Mouse (Mus musculus): ENCODE measurements around the gene Rela. TPM values are rescaled to one million over a fixed set of nuclear protein-coding genes. Genes with fewer than 3 reads are reported as not detected.

Rela gene
- 43.0 and 43.3 TPM in 2 replicates for polyA plus RNA-seq (2015; fragmentation: Nextera tagmentation; extraction: Ambion mirVana)

DNA sequence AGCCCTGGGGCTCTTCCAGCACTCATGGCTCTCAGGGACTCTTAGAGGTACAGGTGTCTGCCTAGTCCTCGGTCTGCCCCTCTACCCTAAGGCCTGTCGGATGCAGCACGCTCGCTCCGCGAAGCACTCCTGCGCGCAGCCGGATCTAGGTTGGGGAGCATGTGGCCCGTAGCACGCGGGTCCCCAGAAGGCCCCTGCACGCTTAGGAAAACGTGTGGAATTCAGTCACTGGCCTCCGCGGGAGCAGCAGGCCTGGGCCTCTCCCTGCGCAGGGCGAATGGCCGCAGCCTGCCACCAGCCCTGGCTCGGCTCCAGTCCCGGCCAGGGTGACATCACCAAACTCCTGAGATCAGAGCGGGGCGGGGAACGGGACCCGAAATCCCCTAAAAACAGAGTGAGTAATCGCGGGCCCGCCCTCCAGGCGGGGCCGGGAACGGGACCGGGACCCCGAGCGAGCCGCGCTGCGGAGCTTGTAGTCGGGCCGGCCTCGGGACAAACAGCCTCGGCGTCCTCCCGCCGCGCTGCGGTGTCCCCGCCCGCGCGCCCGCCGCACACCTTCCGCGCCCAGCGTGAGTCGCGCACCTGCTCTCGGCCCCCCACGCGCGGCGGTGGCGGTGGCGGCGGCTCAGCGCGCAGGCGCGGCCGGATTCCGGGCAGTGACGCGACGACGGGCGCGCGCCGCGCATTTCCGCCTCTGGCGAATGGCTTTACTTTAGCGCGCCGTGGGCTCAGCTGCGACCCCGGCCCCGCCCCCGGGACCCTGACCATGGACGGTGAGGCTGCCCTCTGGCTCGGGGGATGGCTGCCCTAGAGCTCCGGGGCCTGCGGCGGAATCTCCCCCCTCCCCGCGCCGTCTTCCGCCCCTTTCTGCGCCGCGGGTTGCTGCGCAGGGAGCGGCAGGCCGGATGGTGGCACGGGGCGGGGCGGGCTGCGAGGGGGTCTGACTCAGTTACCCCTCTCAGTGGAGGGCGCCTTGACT lies at the start of gene Rela:
Rela (plus strand) TSS at position 415 of the 979 bp plus-strand sequence.
- peak within 1 kb of the TSS; percentile 90 for H3K27ac ChIP-seq
- no peaks in the 10 kb centered on the region for H3K9me3 ChIP-seq
- H3K36me3 ChIP-seq = peaks cover 28% of the 10 kb centered on the region
- peak within 1 kb of the TSS; percentile 91 for H3K4me2 ChIP-seq (replicated peaks)
- H3K27me3 ChIP-seq (replicated peaks) = no peaks in the 10 kb centered on the region
- peaks cover 19% of the 10 kb centered on the region for H3K4me1 ChIP-seq (replicated peaks)
- peak within 1 kb of the TSS; percentile 90 for H3K9ac ChIP-seq
- under 1% methylated on average over 96 of the region's 109 CpGs for WGBS
- ATAC-seq = peak; percentile 92
- H3K4me3 ChIP-seq (replicated peaks) = peak within 1 kb of the TSS; percentile 87

DNA sequence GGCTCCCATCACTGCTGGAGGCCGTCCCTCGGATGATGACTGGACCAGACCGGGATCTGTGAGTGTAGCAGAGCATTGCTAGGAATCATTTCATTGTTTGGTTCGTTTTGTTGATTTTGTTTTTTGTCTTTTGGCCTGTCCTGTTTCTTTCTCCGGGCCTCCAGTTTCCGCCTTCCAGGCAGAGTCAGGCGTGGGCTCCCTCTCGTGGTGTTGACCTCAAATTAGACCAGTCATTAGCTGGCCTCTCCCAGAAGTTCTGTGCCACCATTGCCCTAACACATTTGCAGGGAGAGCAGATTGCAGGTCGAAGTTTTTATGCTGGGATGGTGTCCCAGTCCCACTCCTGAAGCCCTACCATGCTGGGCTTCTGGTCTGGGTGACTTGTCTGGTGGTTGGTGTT lies 48.1 kb upstream of the Rela start:
- no peak overlapping the region for H3K9ac ChIP-seq
- H3K27ac ChIP-seq = no peak overlapping the region
- no peak overlapping the region for H3K4me3 ChIP-seq (replicated peaks)
- no peaks in the 10 kb centered on the region for H3K27me3 ChIP-seq (replicated peaks)
- no peak overlapping the region for H3K4me2 ChIP-seq (replicated peaks)
- ATAC-seq = no peak
- no peaks in the 10 kb centered on the region for H3K9me3 ChIP-seq
- WGBS = 73% methylated on average over 9 of the region's 9 CpGs
- no peaks in the 10 kb centered on the region for H3K4me1 ChIP-seq (replicated peaks)
- H3K36me3 ChIP-seq = no peaks in the 10 kb centered on the region

DNA sequence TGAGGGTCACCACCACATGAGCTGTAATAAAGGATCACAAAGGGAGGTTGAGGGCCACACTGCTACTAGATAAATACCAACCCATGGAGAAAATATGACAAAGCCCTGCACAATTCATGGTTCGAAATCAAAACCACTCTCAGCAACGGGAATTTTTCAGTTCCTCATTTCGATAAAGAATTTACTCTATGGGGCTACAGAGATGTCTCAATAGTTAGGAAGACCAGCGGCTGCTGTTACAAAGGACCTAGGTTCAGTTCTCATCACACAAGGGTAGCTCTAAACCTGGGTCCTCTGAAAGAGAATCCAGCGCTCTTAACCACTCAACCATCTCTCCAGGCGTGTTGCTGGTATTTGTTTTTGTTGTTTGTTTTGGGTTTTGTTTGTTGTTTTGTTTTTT lies 45.4 kb upstream of the Rela start:
- H3K9ac ChIP-seq = no peak overlapping the region
- H3K9me3 ChIP-seq = no peaks in the 10 kb centered on the region
- no peak overlapping the region for H3K4me2 ChIP-seq (replicated peaks)
- WGBS = 90% methylated on average over 6 of the region's 6 CpGs
- no peak overlapping the region for H3K27ac ChIP-seq
- ATAC-seq = no peak
- H3K27me3 ChIP-seq (replicated peaks) = no peaks in the 10 kb centered on the region
- H3K4me3 ChIP-seq (replicated peaks) = no peak overlapping the region
- no peaks in the 10 kb centered on the region for H3K36me3 ChIP-seq
- no peaks in the 10 kb centered on the region for H3K4me1 ChIP-seq (replicated peaks)

DNA sequence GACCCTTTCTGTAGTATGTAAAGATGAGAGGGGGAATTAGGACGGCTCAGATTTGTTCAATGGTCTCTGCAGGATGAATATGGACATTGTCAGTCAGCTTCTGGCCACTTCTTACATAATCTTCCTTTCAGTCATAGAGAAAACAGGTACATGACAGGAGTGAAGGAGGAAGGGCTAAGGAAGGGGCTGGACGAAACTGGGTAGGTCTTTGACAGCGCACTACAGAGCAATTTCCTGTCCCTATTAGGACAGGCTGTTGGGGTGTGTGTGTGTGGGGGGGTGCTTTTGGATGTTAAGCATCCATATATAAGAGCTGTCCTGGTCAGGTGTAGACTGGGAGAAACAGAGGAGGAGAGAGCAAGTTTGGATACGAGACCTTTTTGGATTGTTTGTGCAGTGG lies 38.1 kb upstream of the Rela start:
- Histone ChIP-seq H3K4me2 (replicated peaks) (no peak overlapping the region), H3K27me3 (replicated peaks) (no peaks in the 10 kb centered on the region), H3K9me3 (no peaks in the 10 kb centered on the region), H3K4me1 (replicated peaks) (peaks cover 12% of the 10 kb centered on the region), H3K4me3 (replicated peaks) (no peak overlapping the region), H3K9ac (no peak overlapping the region), H3K27ac (no peak overlapping the region), H3K36me3 (peaks cover 9% of the 10 kb centered on the region)
- ATAC-seq = no peak
- 73% methylated on average over 4 of the region's 4 CpGs for WGBS

DNA sequence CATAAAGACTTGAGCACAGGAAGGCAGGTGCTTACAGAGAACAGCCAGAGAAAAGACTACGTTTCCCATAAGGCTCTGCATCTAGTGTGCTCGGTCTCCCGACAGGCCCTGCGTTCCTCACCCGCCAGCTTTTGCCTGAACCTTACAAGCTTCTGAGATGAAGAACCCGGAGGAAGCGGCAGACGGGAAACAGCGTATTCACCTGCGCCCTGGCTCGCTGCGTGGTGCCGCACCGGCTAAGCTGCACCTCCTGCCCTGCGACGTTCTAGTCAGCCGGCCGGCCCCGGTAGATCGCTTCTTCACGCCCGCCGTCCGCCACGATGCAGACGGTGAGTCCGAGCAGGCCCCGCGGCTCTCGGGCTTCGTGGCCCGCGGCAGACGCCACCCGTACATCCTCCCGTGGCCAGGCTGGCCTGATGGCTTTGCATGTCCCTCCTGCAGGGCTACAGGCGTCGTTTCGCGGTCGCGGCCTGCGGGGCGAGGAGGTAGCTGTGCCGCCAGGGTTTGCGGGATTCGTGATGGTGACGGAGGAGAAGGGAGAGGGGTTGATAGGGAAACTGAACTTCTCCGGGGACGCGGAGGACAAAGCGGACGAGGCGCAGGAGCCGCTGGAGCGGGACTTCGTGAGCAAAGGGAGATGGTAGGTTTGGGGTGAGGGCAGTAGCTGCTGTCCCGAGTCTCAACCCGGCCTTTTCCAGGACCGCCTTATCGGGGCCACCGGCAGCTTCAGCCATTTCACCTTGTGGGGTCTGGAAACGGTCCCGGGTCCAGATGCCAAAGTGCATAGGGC lies 35.3 kb upstream of the Rela start, which contains the start of gene Rnaseh2c:
Rnaseh2c (plus strand) TSS at position 122 of the 790 bp plus-strand sequence.
- Histone ChIP-seq H3K4me2 (replicated peaks) (peak within 1 kb of the TSS; percentile 93), H3K27me3 (replicated peaks) (no peaks in the 10 kb centered on the region), H3K4me3 (replicated peaks) (peak within 1 kb of the TSS; percentile 68), H3K9me3 (no peaks in the 10 kb centered on the region), H3K4me1 (replicated peaks) (peaks cover 12% of the 10 kb centered on the region), H3K9ac (peak within 1 kb of the TSS; percentile 92), H3K36me3 (peaks cover 26% of the 10 kb centered on the region), H3K27ac (peak within 1 kb of the TSS; percentile 88)
- under 1% methylated on average over 64 of the region's 64 CpGs for WGBS
- ATAC-seq = peak; percentile 90

DNA sequence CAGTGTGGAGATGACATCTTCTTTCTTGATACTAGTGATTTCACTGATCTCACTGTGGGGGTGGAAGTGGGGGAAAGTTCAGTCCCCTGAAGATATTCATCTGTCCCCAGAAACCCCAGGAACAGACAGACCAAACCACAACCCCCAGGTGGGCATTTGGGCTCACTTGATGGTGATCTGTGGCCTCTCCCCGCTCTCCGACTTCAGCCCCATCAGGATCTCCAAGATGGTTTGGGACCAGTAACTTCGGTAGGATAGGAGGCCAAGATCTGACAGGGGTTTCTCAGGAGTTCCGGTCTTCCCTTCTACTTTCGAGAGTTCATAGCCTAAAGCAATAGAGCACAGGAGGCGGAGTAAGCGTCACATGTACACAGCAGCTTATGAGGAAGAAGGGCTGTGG lies 33.6 kb upstream of the Rela start:
- H3K27me3 ChIP-seq (replicated peaks) = no peaks in the 10 kb centered on the region
- peaks cover 14% of the 10 kb centered on the region for H3K4me1 ChIP-seq (replicated peaks)
- no peak overlapping the region for H3K27ac ChIP-seq
- no peak overlapping the region for H3K9ac ChIP-seq
- no peaks in the 10 kb centered on the region for H3K9me3 ChIP-seq
- no peak overlapping the region for H3K4me3 ChIP-seq (replicated peaks)
- WGBS = 88% methylated on average over 7 of the region's 7 CpGs
- H3K36me3 ChIP-seq = peaks cover 41% of the 10 kb centered on the region
- no peak for ATAC-seq
- no peak overlapping the region for H3K4me2 ChIP-seq (replicated peaks)

DNA sequence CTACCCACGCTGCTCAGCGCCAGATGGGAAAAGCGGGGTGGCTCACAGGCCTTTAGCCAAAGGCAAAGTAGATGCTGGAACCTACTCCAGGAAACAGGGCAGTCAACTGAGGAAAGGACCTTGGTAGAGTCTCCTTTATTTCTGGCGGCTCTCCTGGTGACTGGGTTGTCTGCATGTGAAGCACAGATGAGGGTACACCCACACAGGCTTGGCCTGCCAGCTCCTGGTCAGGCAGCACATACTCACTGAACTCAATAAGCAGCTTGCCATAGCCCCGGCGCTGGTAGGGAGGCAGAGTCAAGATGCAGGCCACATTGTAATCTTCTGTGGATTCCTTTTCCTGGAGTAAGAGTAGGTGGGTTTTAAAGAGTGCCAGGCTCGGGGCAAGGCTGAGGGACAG lies 32.2 kb upstream of the Rela start:
- Histone ChIP-seq H3K27ac (no peak overlapping the region), H3K27me3 (replicated peaks) (no peaks in the 10 kb centered on the region), H3K36me3 (peaks cover 43% of the 10 kb centered on the region), H3K9me3 (no peaks in the 10 kb centered on the region), H3K4me1 (replicated peaks) (peaks cover 20% of the 10 kb centered on the region), H3K4me2 (replicated peaks) (no peak overlapping the region), H3K4me3 (replicated peaks) (no peak overlapping the region), H3K9ac (no peak overlapping the region)
- no peak for ATAC-seq
- 91% methylated on average over 7 of the region's 7 CpGs for WGBS

DNA sequence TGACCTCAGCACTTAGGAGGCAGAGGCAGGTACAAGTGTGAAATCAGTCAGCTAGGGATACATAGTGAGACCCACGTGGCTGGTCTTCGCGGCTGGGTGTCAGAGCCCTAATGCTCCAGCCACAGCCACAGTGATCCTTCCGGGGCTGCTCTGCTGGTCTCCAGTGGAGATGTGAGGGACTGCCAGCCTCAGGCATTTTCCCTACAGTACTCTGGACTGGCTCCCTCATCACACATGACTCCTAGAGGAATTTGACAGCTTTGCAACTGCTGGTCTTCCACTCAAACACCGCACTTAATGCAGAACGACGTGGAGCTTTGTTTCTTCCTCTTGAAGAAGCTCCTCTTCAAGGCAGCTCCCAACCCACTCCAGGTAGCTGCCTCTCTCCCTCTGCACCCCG lies 31.1 kb upstream of the Rela start:
- no peaks in the 10 kb centered on the region for H3K9me3 ChIP-seq
- peaks cover 43% of the 10 kb centered on the region for H3K36me3 ChIP-seq
- 86% methylated on average over 8 of the region's 8 CpGs for WGBS

DNA sequence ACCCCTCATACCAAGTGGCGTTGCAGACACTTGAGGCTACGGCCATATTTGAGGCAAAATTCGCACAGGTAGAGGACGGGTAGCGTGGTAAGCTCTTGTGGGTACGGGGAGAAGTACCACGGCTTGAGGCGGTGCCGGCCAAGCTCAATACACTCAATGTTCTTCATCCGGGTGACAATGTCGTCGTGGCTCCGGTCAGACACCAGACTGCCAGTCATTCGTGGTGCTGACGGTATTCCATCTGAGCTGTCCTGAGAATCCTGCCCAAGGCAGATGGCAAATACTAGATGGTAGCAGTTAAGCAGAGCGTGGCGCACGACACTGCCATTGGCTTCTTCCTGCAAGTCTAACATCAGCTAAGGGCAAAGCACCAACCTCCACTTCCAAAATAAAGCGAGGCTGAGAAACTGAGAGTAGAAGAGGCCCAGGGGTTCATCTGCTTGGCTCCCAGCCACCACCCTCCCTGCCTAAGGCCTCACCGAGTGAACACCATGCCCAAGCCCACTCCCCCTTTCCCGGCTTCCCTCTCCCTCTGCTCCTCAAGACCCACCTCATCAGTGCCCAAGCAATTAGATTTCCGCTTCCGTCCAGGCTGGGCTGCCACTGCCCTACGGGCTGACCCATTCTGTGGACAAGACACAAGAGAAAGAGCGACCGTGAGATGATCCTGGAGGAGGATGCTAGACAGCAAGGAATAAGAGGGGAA lies 29.4 kb upstream of the Rela start:
- peaks cover 15% of the 10 kb centered on the region for H3K4me1 ChIP-seq (replicated peaks)
- H3K36me3 ChIP-seq = peaks cover 43% of the 10 kb centered on the region
- no peak overlapping the region for H3K9ac ChIP-seq
- WGBS = 94% methylated on average over 26 of the region's 26 CpGs
- no peaks in the 10 kb centered on the region for H3K27me3 ChIP-seq (replicated peaks)
- no peak overlapping the region for H3K4me3 ChIP-seq (replicated peaks)
- no peaks in the 10 kb centered on the region for H3K9me3 ChIP-seq
- H3K4me2 ChIP-seq (replicated peaks) = no peak overlapping the region
- H3K27ac ChIP-seq = no peak overlapping the region
- ATAC-seq = no peak

More for the DNA sequence above, 31.1 kb upstream of the Rela start:
- Histone ChIP-seq H3K9ac (no peak overlapping the region), H3K27me3 (replicated peaks) (no peaks in the 10 kb centered on the region), H3K4me3 (replicated peaks) (no peak overlapping the region), H3K4me2 (replicated peaks) (no peak overlapping the region), H3K4me1 (replicated peaks) (peaks cover 21% of the 10 kb centered on the region), H3K27ac (no peak overlapping the region)
- ATAC-seq = no peak

DNA sequence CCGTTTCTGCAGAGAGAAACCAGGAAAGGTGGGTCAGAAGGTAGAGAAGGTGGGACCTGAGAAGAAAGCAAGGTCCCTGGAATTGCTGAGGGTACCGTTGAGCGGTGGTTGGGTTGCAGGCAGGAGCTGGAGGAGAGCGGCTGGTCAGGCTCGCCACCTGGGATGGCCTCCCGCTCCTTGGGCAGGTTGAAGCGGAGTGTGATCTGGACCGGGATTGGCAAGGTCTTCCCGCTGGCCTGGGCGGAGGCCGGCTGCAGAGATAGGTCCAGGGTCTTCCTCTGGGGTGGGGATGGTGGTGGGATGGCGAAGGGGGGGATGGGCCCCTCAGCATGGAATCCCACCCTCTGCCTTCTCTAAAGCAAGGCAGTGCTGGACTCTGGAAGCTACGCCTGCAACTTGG lies 28.6 kb upstream of the Rela start:
- peaks cover 39% of the 10 kb centered on the region for H3K36me3 ChIP-seq
- no peaks in the 10 kb centered on the region for H3K9me3 ChIP-seq
- no peak overlapping the region for H3K27ac ChIP-seq
- peak overlapping the region; percentile 79 for H3K9ac ChIP-seq
- peak overlapping the region; percentile 65 for H3K4me2 ChIP-seq (replicated peaks)
- peaks cover 9% of the 10 kb centered on the region; the same call in 1 of the 2 replicates for H3K4me1 ChIP-seq (replicated peaks)
- no peaks in the 10 kb centered on the region for H3K27me3 ChIP-seq (replicated peaks)
- H3K4me3 ChIP-seq (replicated peaks) = no peak overlapping the region; the same call in 1 of the 2 replicates
- WGBS = 92% methylated on average over 13 of the region's 13 CpGs
- ATAC-seq = no peak

DNA sequence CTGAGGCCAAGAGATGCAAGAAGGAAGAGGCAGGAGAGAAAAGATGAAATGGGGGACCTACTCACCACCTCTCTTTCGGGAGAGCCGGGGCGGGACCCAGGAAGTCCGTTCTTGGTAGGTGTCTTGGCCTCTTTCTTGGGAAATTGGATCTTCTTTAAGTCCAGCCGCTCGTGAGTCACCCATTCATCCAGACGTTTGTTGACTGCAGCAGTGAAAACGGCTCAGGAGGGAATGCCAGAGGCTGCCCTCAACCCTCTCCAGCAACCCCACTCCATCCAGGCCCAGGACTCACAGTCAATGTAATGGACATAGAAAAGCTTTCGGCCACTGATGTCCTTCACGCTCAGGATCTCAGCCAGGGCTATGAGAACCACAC lies 28.1 kb upstream of the Rela start:
- Histone ChIP-seq H3K27ac (peak overlapping the region; percentile 92), H3K4me2 (replicated peaks) (peak overlapping the region; percentile 65), H3K4me1 (replicated peaks) (peaks cover 9% of the 10 kb centered on the region; the same call in 1 of the 2 replicates), H3K4me3 (replicated peaks) (peak overlapping the region; percentile 62), H3K9ac (peak overlapping the region; percentile 79), H3K9me3 (no peaks in the 10 kb centered on the region), H3K27me3 (replicated peaks) (no peaks in the 10 kb centered on the region), H3K36me3 (peaks cover 34% of the 10 kb centered on the region)
- no peak for ATAC-seq
- 46% methylated on average over 10 of the region's 10 CpGs for WGBS
